Mouse (Mus musculus): ENCODE data around the gene Irgm1. TPM values are rescaled to one million over a fixed set of nuclear protein-coding genes. Genes with fewer than 3 reads are reported as not detected.
A peak's percentile ranks its signal among the peaks of the same experiment; 100 is the strongest.
"Not testable (repeated sequence)": the region's sequence is repeated elsewhere in the genome, so short reads cannot be mapped to it uniquely, and the experiment has no call there.

Gene Irgm1
- total RNA-seq, 2 experiments from 2014 or later, result 12.9 to 15.7 TPM

GRCm38 (mm10) chr11:48835923-48836322, 35.6 kb downstream of the Irgm1 start:
- no peak for DNase-seq (ENCODE audit: low spot score)

GRCm38 (mm10) chr11:48833731-48834639, 37.5 kb downstream of the Irgm1 start:
- peak; percentile 89 for DNase-seq (ENCODE audit: low spot score)

GRCm38 (mm10) chr11:48833078-48833730, 38.3 kb downstream of the Irgm1 start:
- DNase-seq (ENCODE audit: low spot score), result no peak

GRCm38 (mm10) chr11:48831273-48831672, 40.2 kb downstream of the Irgm1 start:
- DNase-seq (ENCODE audit: low spot score), result no peak

GRCm38 (mm10) chr11:48830279-48830678, 41.2 kb downstream of the Irgm1 start:
- no peak for DNase-seq (ENCODE audit: low spot score)

- no peak for DNase-seq (ENCODE audit: low spot score)
These were observed 43.6 kb downstream of the Irgm1 start for GRCm38 (mm10) chr11:48827926-48828325.

- no peak for DNase-seq (ENCODE audit: low spot score)
These were observed 44.8 kb downstream of the Irgm1 start for GRCm38 (mm10) chr11:48826752-48827096.

GRCm38 (mm10) chr11:48825979-48826751, 45.3 kb downstream of the Irgm1 start, which contains the start of the genes Trim7 and Gm12184:
Gene Trim7 (plus strand): TSS chr11:48826140.
Gene Gm12184 (minus strand): TSS chr11:48826655.
- DNase-seq (ENCODE audit: low spot score), result not testable (repeated sequence)

- DNase-seq (ENCODE audit: low spot score), result no peak
These were observed 47.1 kb downstream of the Irgm1 start for GRCm38 (mm10) chr11:48824311-48824830.

GRCm38 (mm10) chr11:48823536-48823972, 47.9 kb downstream of the Irgm1 start:
- DNase-seq (ENCODE audit: low spot score), result peak; percentile 60

GRCm38 (mm10) chr11:48822768-48823512, 48.5 kb downstream of the Irgm1 start:
- no peak for DNase-seq (ENCODE audit: low spot score)

- DNase-seq (ENCODE audit: low spot score), result not testable (repeated sequence)
These were observed 50.2 kb downstream of the Irgm1 start for GRCm38 (mm10) chr11:48821299-48821698.

GRCm38 (mm10) chr11:48820308-48820674, 51.2 kb downstream of the Irgm1 start:
- DNase-seq (ENCODE audit: low spot score), result no peak

- DNase-seq (ENCODE audit: low spot score), result no peak
These were observed 51.7 kb downstream of the Irgm1 start for GRCm38 (mm10) chr11:48819614-48820307.

- DNase-seq (ENCODE audit: low spot score), result peak; percentile 92
These were observed 53.1 kb downstream of the Irgm1 start for GRCm38 (mm10) chr11:48818346-48818745.

- DNase-seq (ENCODE audit: low spot score), result no peak
These were observed 53.7 kb downstream of the Irgm1 start for GRCm38 (mm10) chr11:48817794-48818193.

GRCm38 (mm10) chr11:48816800-48817665, 54.5 kb downstream of the Irgm1 start, which contains the start of gene Trim41:
Gene Trim41 (minus strand): TSS chr11:48817353.
- DNase-seq (ENCODE audit: low spot score), result peak; percentile 99

GRCm38 (mm10) chr11:48816281-48816781, 55.2 kb downstream of the Irgm1 start:
- DNase-seq (ENCODE audit: low spot score), result no peak

- no peak for DNase-seq (ENCODE audit: low spot score)
These were observed 55.6 kb downstream of the Irgm1 start for GRCm38 (mm10) chr11:48815851-48816250.

All from gastrocnemius, adult 18-20 months (tissue).